ENCODE assay signal across 11 mouse cellular contexts in genomic region chr19:57195169-57195930, GRCm38 (mm10).
DNase-seq lines count a peak whose midpoint lies in the region; ATAC-seq and TF ChIP-seq lines count a peak whose summit lies in the region.
"Had no signal": no experiment of that assay in that cellular context is flagged by ENCODE, and none has a peak within 500 bp of the region (broad histone marks: within the 10 kb centered on the region; RNA-seq: fewer than 3 reads in every experiment).

No protein-coding gene starts in this region.

- no peak for DNase-seq in kidney, postnatal 0 days (ENCODE audit: low spot score)
- no peak for DNase-seq in kidney, adult 11 months
- DNase-seq in cerebellum, adult 9-11 months: peak; percentile 69
- no peak for DNase-seq in layer of hippocampus, adult 9-10 months (ENCODE audit: low spot score)
- no peak for DNase-seq in urinary bladder, adult 2 months (ENCODE audit: low spot score)
- DNase-seq: gastrocnemius, postnatal 14 days; kidney, adult 8-10 months; thymus, postnatal 25 days had no signal

- no peaks in the 10 kb centered on the region for H3K9me3 ChIP-seq in kidney, postnatal 0 days (replicated peaks; ENCODE audit: low read length)
- H3K9me3 ChIP-seq in hindbrain, embryonic 16.5 days (ENCODE audit: control insufficient read depth, low read length): no peaks in the 10 kb centered on the region
- H3K9me3 ChIP-seq in intestine, embryonic 15.5 days: no peaks in the 10 kb centered on the region

- 0 out of 2 replicates have a peak overlapping the region, but pooled peaks have one; percentile 91 for H3K4me2 ChIP-seq in kidney, postnatal 0 days (ENCODE audit: low read length)
- H3K4me2 ChIP-seq in hindbrain, embryonic 16.5 days (ENCODE audit: low read length): peak overlapping the region; percentile 84
- H3K4me2 ChIP-seq in intestine, embryonic 15.5 days (replicated peaks): no peak overlapping the region

- no peak overlapping the region for H3K9ac ChIP-seq in kidney, postnatal 0 days (ENCODE audit: low read depth, low read length)
- no peak overlapping the region; the same call in 1 of the 2 replicates for H3K9ac ChIP-seq in hindbrain, embryonic 16.5 days (ENCODE audit: low read depth, low read length)
- no peak overlapping the region for H3K9ac ChIP-seq in intestine, embryonic 15.5 days

- no peak overlapping the region for H3K4me3 ChIP-seq in kidney, postnatal 0 days (replicated peaks; ENCODE audit: low read depth, low read length)
- peak overlapping the region; percentile 38 for H3K4me3 ChIP-seq in cortical plate, adult 2 months (ENCODE audit: insufficient read depth, low read length)
- H3K4me3 ChIP-seq in hindbrain, embryonic 16.5 days (ENCODE audit: low read length): peak overlapping the region; percentile 42
- H3K4me3 ChIP-seq in intestine, embryonic 15.5 days (replicated peaks): no peak overlapping the region

- TF ChIP-seq CTCF in kidney, postnatal 0 days (IDR thresholded peaks at IDR 0.05; ENCODE audit: low read depth): no peak
- TF ChIP-seq CTCF in cortical plate, adult 2 months (IDR thresholded peaks at IDR 0.05; ENCODE audit: extremely low read depth, insufficient read depth, low read length): no peak

- H3K36me3 ChIP-seq in kidney, postnatal 0 days (ENCODE audit: insufficient read depth, low read length): no peaks in the 10 kb centered on the region
- H3K36me3 ChIP-seq in hindbrain, embryonic 16.5 days (ENCODE audit: control insufficient read depth, insufficient read depth, low read length): no peaks in the 10 kb centered on the region
- no peaks in the 10 kb centered on the region for H3K36me3 ChIP-seq in intestine, embryonic 15.5 days

- 94% methylated on average over 11 of the region's 11 CpGs for WGBS in kidney, postnatal 0 days
- WGBS in hindbrain, embryonic 16.5 days: 86% methylated on average over 11 of the region's 11 CpGs
- WGBS in intestine, embryonic 15.5 days: 90% methylated on average over 11 of the region's 11 CpGs

- H3K4me1 ChIP-seq in kidney, postnatal 0 days (replicated peaks; ENCODE audit: insufficient read depth, low read length): peaks cover 21% of the 10 kb centered on the region
- H3K4me1 ChIP-seq in cortical plate, adult 2 months (ENCODE audit: control insufficient read depth, insufficient read depth, low read length): peaks cover 11% of the 10 kb centered on the region
- H3K4me1 ChIP-seq in hindbrain, embryonic 16.5 days (ENCODE audit: control insufficient read depth, insufficient read depth, low read depth, low read length): peaks cover 30% of the 10 kb centered on the region
- peaks cover 28% of the 10 kb centered on the region for H3K4me1 ChIP-seq in intestine, embryonic 15.5 days (replicated peaks)

- no peak for TF ChIP-seq POLR2A in cortical plate, adult 2 months (IDR thresholded peaks at IDR 0.05; ENCODE audit: extremely low read depth, insufficient read depth, low read length)

- no peak for ATAC-seq in kidney, postnatal 0 days (replicated peaks; ENCODE audit: low FRiP score, low read depth)
- ATAC-seq in hindbrain, embryonic 16.5 days: no peak
- ATAC-seq in intestine, embryonic 15.5 days: no peak

- H3K27ac ChIP-seq in kidney, postnatal 0 days: no peak overlapping the region
- H3K27ac ChIP-seq in cortical plate, adult 2 months (ENCODE audit: insufficient read depth, low read length): no peak overlapping the region
- H3K27ac ChIP-seq in hindbrain, embryonic 16.5 days (ENCODE audit: low read depth, low read length): no peak overlapping the region
- no peak overlapping the region for H3K27ac ChIP-seq in intestine, embryonic 15.5 days

- H3K27me3 ChIP-seq in kidney, postnatal 0 days (ENCODE audit: insufficient read depth, low read length): no peaks in the 10 kb centered on the region
- H3K27me3 ChIP-seq in hindbrain, embryonic 16.5 days (replicated peaks; ENCODE audit: control insufficient read depth, insufficient read depth, low read length): no peaks in the 10 kb centered on the region
- no peaks in the 10 kb centered on the region for H3K27me3 ChIP-seq in intestine, embryonic 15.5 days (replicated peaks)

Comparison
In these comparisons a context has a peak if more than half of its experiments do, and no peak if none do; other contexts are left out.
1. H3K4me3 ChIP-seq: peak in cortical plate, adult 2 months (single experiment) and hindbrain, embryonic 16.5 days (single experiment); none in kidney, postnatal 0 days (single experiment) and intestine, embryonic 15.5 days (single experiment).